Mouse (Mus musculus) CH12.LX (cell line): ENCODE data around the gene Tmprss2.

Source experiments
- CHD2 ChIP-seq: IDR thresholded peaks from 2 replicates; pipeline ENCODE4 v1.6.1; 2011; ENCODE audit warnings: low read length, improper control_type of control experiment
- CTCF ChIP-seq, 2 experiments: IDR thresholded peaks in 1 of 2; conservative IDR thresholded peaks in 1 of 2; 2 replicates each; pipeline ENCODE4 v1.5.1; 2011 to 2012; ENCODE audit warnings: low read depth in 2 of 2, low read length in 2 of 2, improper control_type of control experiment in 1 of 2, inconsistent platforms in 1 of 2, mild to moderate bottlenecking in 1 of 2, moderate library complexity in 1 of 2
- E2F4 ChIP-seq: IDR thresholded peaks from 2 replicates; pipeline ENCODE4 v1.6.1; 2011; ENCODE audit warnings: low read depth, low read length, improper control_type of control experiment; ENCODE audit not compliant: insufficient replicate concordance
- MAFK ChIP-seq: IDR thresholded peaks from 2 replicates; pipeline ENCODE4 v1.6.1; 2011; ENCODE audit warnings: low read length, improper control_type of control experiment; ENCODE audit not compliant: insufficient replicate concordance
- MEF2A ChIP-seq: IDR thresholded peaks from 2 replicates; pipeline ENCODE4 v1.6.1; 2014; ENCODE audit warnings: low read depth, mild to moderate bottlenecking, inconsistent platforms, low read length, improper control_type of control experiment, borderline replicate concordance
- NRF1 ChIP-seq: IDR thresholded peaks from 2 replicates; pipeline ENCODE4 v1.6.1; 2014; ENCODE audit warnings: low read depth, mild to moderate bottlenecking, inconsistent platforms, low read length, improper control_type of control experiment, moderate library complexity
- ZNF384 ChIP-seq: IDR thresholded peaks from 2 replicates; pipeline ENCODE4 v1.6.1; 2012; ENCODE audit warnings: low read depth, low read length, improper control_type of control experiment, inconsistent platforms

GRCm38 (mm10) chr16:97523024-97523423, 88.0 kb downstream of the Tmprss2 start:
- TF ChIP-seq CTCF (conservative IDR thresholded peaks at IDR 0.05 in 1 of 2, IDR thresholded peaks at IDR 0.05 in 1 of 2; ENCODE audit: low read depth in 2 of 2, low read length in 2 of 2) (peak; percentile 90 to 92), MAFK (no peak), NRF1 (no peak), CHD2 (no peak), ZNF384 (no peak), E2F4 (no peak), MEF2A (no peak)
